Comparison of ENCODE assay signal across 27 mouse cellular contexts in the genomic region with DNA sequence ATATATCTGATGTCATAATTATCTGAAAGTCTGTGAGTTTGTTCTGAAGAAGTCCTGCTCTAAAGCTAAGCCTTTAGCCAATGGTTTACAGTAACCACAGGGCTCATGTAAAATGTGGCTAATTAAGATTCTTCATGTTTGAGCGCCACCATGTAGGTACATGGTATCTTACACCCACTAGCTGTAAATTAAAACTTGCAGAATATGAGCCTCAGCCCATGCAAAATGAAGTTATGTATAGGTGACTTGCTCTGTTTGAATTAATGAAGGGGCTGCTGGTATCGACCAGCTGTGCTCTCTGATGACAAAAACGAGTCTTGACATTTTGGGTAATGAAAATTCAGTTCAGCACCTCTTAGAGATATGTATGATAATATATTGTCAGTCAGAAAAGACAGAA.
DNase-seq lines count a peak whose midpoint lies in the region; ATAC-seq lines count a peak whose summit lies in the region.
"Had no signal": no experiment of that assay in that cellular context is flagged by ENCODE, and none has a peak within 500 bp of the region (broad histone marks: within the 10 kb centered on the region; RNA-seq: fewer than 3 reads in every experiment).

No protein-coding gene starts in this region.

- H3K4me1 ChIP-seq in liver, embryonic 13.5 days (replicated peaks): peaks cover 19% of the 10 kb centered on the region
- peaks cover 11% of the 10 kb centered on the region for H3K4me1 ChIP-seq in neural tube, embryonic 13.5 days (replicated peaks)
- peaks cover 4% of the 10 kb centered on the region; the same call in 1 of the 2 replicates for H3K4me1 ChIP-seq in neural tube, embryonic 15.5 days
- H3K4me1 ChIP-seq in forebrain, embryonic 16.5 days (replicated peaks; ENCODE audit: control insufficient read depth, insufficient read depth, low read length): peaks cover 14% of the 10 kb centered on the region
- H3K4me1 ChIP-seq: hindbrain, embryonic 15.5 days; kidney, embryonic 15.5 days; stomach, embryonic 15.5 days had no signal

- H3K36me3 ChIP-seq in liver, embryonic 13.5 days: no peaks in the 10 kb centered on the region
- no peaks in the 10 kb centered on the region for H3K36me3 ChIP-seq in neural tube, embryonic 13.5 days
- H3K36me3 ChIP-seq in neural tube, embryonic 15.5 days: no peaks in the 10 kb centered on the region
- no peaks in the 10 kb centered on the region for H3K36me3 ChIP-seq in forebrain, embryonic 16.5 days (ENCODE audit: control insufficient read depth, insufficient read depth)
- H3K36me3 ChIP-seq: hindbrain, embryonic 15.5 days; kidney, embryonic 15.5 days; stomach, embryonic 15.5 days had no signal

- H3K9me3 ChIP-seq in liver, embryonic 13.5 days (replicated peaks): no peaks in the 10 kb centered on the region
- no peaks in the 10 kb centered on the region for H3K9me3 ChIP-seq in neural tube, embryonic 13.5 days
- H3K9me3 ChIP-seq in neural tube, embryonic 15.5 days (replicated peaks): no peaks in the 10 kb centered on the region
- H3K9me3 ChIP-seq in forebrain, embryonic 16.5 days (ENCODE audit: control insufficient read depth, low read length): no peaks in the 10 kb centered on the region
- H3K9me3 ChIP-seq: hindbrain, embryonic 15.5 days; kidney, embryonic 15.5 days; megakaryocyte, embryonic 14.5 days; stomach, embryonic 15.5 days had no signal

- no peak for DNase-seq in liver, embryonic 13.5 days
- DNase-seq in liver: no peak
- no peak for DNase-seq in cerebellum, postnatal 14 days
- DNase-seq: adrenal gland, adult 2 months; adrenal gland, postnatal 36 days; B cell, adult 2 months; cerebellum, adult 18-20 months; cerebellum, postnatal 10 days; gastrocnemius, adult 2 months; gastrocnemius, postnatal 36 days; heart, adult 18-20 months; heart, postnatal 36 days; kidney, adult 18-20 months; kidney, postnatal 25 days; lung, adult 18-20 months; lung, postnatal 4 days; right cerebral cortex, postnatal 14 days had no signal

- H3K9ac ChIP-seq in liver, embryonic 13.5 days: no peak overlapping the region
- no peak overlapping the region for H3K9ac ChIP-seq in neural tube, embryonic 13.5 days
- no peak overlapping the region for H3K9ac ChIP-seq in neural tube, embryonic 15.5 days (replicated peaks)
- no peak overlapping the region for H3K9ac ChIP-seq in forebrain, embryonic 16.5 days (replicated peaks; ENCODE audit: low read depth, low read length)
- H3K9ac ChIP-seq: hindbrain, embryonic 15.5 days; kidney, embryonic 15.5 days; stomach, embryonic 15.5 days had no signal

- no peaks in the 10 kb centered on the region for H3K27me3 ChIP-seq in liver, embryonic 13.5 days
- no peaks in the 10 kb centered on the region for H3K27me3 ChIP-seq in neural tube, embryonic 13.5 days
- no peaks in the 10 kb centered on the region for H3K27me3 ChIP-seq in neural tube, embryonic 15.5 days (replicated peaks)
- H3K27me3 ChIP-seq in forebrain, embryonic 16.5 days (replicated peaks; ENCODE audit: control insufficient read depth, insufficient read depth, low read length): no peaks in the 10 kb centered on the region
- H3K27me3 ChIP-seq: hindbrain, embryonic 15.5 days; kidney, embryonic 15.5 days; megakaryocyte, embryonic 14.5 days; stomach, embryonic 15.5 days had no signal

- ATAC-seq in liver, embryonic 13.5 days (ENCODE audit: low read depth): no peak
- no peak for ATAC-seq in neural tube, embryonic 13.5 days (ENCODE audit: low read depth)
- no peak for ATAC-seq in neural tube, embryonic 15.5 days (ENCODE audit: low FRiP score)
- no peak for ATAC-seq in forebrain, embryonic 16.5 days
- ATAC-seq: activated CD4-positive, CD25-positive, alpha-beta regulatory T cell, adult 4 months; lung, postnatal 0 days had no signal

- no peak overlapping the region for H3K4me3 ChIP-seq in liver, embryonic 13.5 days (replicated peaks)
- no peak overlapping the region for H3K4me3 ChIP-seq in neural tube, embryonic 13.5 days
- no peak overlapping the region for H3K4me3 ChIP-seq in neural tube, embryonic 15.5 days (replicated peaks)
- no peak overlapping the region for H3K4me3 ChIP-seq in forebrain, embryonic 16.5 days (replicated peaks; ENCODE audit: low read length)
- H3K4me3 ChIP-seq: gastrocnemius, adult 2 months; hindbrain, embryonic 15.5 days; kidney, embryonic 15.5 days; megakaryocyte, embryonic 14.5 days; stomach, embryonic 15.5 days had no signal

- H3K4me2 ChIP-seq in liver, embryonic 13.5 days: no peak overlapping the region
- H3K4me2 ChIP-seq in neural tube, embryonic 13.5 days: no peak overlapping the region
- H3K4me2 ChIP-seq in neural tube, embryonic 15.5 days: no peak overlapping the region
- no peak overlapping the region for H3K4me2 ChIP-seq in forebrain, embryonic 16.5 days (ENCODE audit: low read length)
- H3K4me2 ChIP-seq: heart, embryonic 11.5 days; hindbrain, embryonic 15.5 days; kidney, embryonic 15.5 days; stomach, embryonic 15.5 days had no signal

- H3K27ac ChIP-seq in liver, embryonic 13.5 days: 0 out of 2 replicates have a peak overlapping the region, but pooled peaks have one; percentile 57
- H3K27ac ChIP-seq in neural tube, embryonic 13.5 days (replicated peaks): peak overlapping the region; percentile 49; the same call in 1 of the 2 replicates
- H3K27ac ChIP-seq in neural tube, embryonic 15.5 days (replicated peaks): no peak overlapping the region
- peak overlapping the region; percentile 74 for H3K27ac ChIP-seq in forebrain, embryonic 16.5 days (ENCODE audit: low read length)
- H3K27ac ChIP-seq: gastrocnemius, adult 2 months; kidney, embryonic 15.5 days; stomach, embryonic 15.5 days had no signal

- 75% methylated on average over 3 of the region's 3 CpGs for WGBS in liver, embryonic 13.5 days (ENCODE audit: insufficient replicate concordance)
- 59% methylated on average over 3 of the region's 3 CpGs for WGBS in neural tube, embryonic 13.5 days
- WGBS in neural tube, embryonic 15.5 days: 52% methylated on average over 3 of the region's 3 CpGs
- WGBS in forebrain, embryonic 16.5 days: 29% methylated on average over 3 of the region's 3 CpGs
